Mouse (Mus musculus) MEL (cell line): ENCODE data around the gene Prim1. TPM values are rescaled to one million over a fixed set of nuclear protein-coding genes. Genes with fewer than 3 reads are reported as not detected.

Experiments
- DNase-seq: peaks from one replicate; pipeline ENCODE4 v3.0.0; 2011; ENCODE audit warnings: low read depth, low spot score
- H3K27ac ChIP-seq: 2 replicates; pipeline ENCODE4 v1.5.1; 2012; ENCODE audit warnings: low read depth, mild to moderate bottlenecking, control low read depth, low read length, moderate library complexity; ENCODE audit not compliant: control insufficient read depth
- H3K27me3 ChIP-seq, 2 experiments: fragments of 150-350 bp in 1 of 2; sonication (generic) in 1 of 2; 2 replicates each; pipeline ENCODE4 v1.6.1; 2012; ENCODE audit warnings: low read length in 2 of 2, mild to moderate bottlenecking in 2 of 2, improper control_type of control experiment in 1 of 2, moderate library complexity in 1 of 2; ENCODE audit not compliant: insufficient read depth in 2 of 2, control insufficient read depth in 1 of 2
- H3K36me3 ChIP-seq, 2 experiments: 2 replicates each; pipeline ENCODE4 v1.6.1; 2012 to 2014; ENCODE audit warnings: low read length in 2 of 2, improper control_type of control experiment in 1 of 2, inconsistent platforms in 1 of 2, mild to moderate bottlenecking in 1 of 2; ENCODE audit not compliant: insufficient read depth in 2 of 2, control insufficient read depth in 1 of 2
- H3K4me1 ChIP-seq, 2 experiments: fragments of 150-350 bp in 1 of 2; sonication (generic) in 1 of 2; 2 replicates each; pipeline ENCODE4 v1.6.1; 2012; ENCODE audit warnings: low read length in 2 of 2, improper control_type of control experiment in 1 of 2, mild to moderate bottlenecking in 1 of 2; ENCODE audit not compliant: insufficient read depth in 2 of 2, control insufficient read depth in 1 of 2
- H3K4me3 ChIP-seq, 2 experiments: fragments of 150-350 bp in 1 of 2; sonication (generic) in 1 of 2; 2 replicates each; pipeline ENCODE4 v1.5.1; 2012; ENCODE audit warnings: low read depth in 2 of 2, low read length in 2 of 2, mild to moderate bottlenecking in 2 of 2, moderate library complexity in 2 of 2, control low read depth in 1 of 2, improper control_type of control experiment in 1 of 2; ENCODE audit not compliant: control insufficient read depth in 1 of 2, insufficient read depth in 1 of 2
- H3K79me2 ChIP-seq: 2 replicates; pipeline ENCODE4 v1.6.1; 2012; ENCODE audit warnings: mild to moderate bottlenecking, low read length, moderate library complexity; ENCODE audit not compliant: control insufficient read depth, poor library complexity, insufficient read depth
- H3K9ac ChIP-seq: 2 replicates; pipeline ENCODE4 v1.6.1; 2012; ENCODE audit warnings: low read depth, mild to moderate bottlenecking, control low read depth, low read length, moderate library complexity; ENCODE audit not compliant: control insufficient read depth, poor library complexity, severe bottlenecking
- H3K9me3 ChIP-seq: fragments of 150-350 bp; sonication (generic); replicated peaks from 2 replicates; pipeline ENCODE4 v1.6.1; 2012; ENCODE audit warnings: mild to moderate bottlenecking, low read length, improper control_type of control experiment, moderate library complexity; ENCODE audit not compliant: insufficient read depth
- CHD1 ChIP-seq: IDR thresholded peaks from 2 replicates; pipeline ENCODE4 v1.6.1; 2012; ENCODE audit warnings: low read depth, mild to moderate bottlenecking, inconsistent platforms, low read length, improper control_type of control experiment
- CTCF ChIP-seq, 3 experiments: IDR thresholded peaks in 2 of 3; conservative IDR thresholded peaks in 1 of 3; 2 replicates each; pipeline ENCODE4 v1.5.1; 2011 to 2012; ENCODE audit warnings: low read length in 3 of 3, low read depth in 2 of 3, mild to moderate bottlenecking in 2 of 3, improper control_type of control experiment in 1 of 3, inconsistent platforms in 1 of 3, mixed read lengths in 1 of 3, moderate library complexity in 1 of 3; ENCODE audit not compliant: control insufficient read depth in 1 of 3, insufficient read depth in 1 of 3, poor library complexity in 1 of 3, severe bottlenecking in 1 of 3
- ELF1 ChIP-seq: IDR thresholded peaks from 2 replicates; pipeline ENCODE4 v1.6.1; 2014; ENCODE audit warnings: low read depth, mild to moderate bottlenecking, inconsistent platforms, low read length, improper control_type of control experiment, moderate library complexity
- EP300 ChIP-seq, 2 experiments: IDR thresholded peaks; 2 replicates each; pipeline ENCODE4 v1.6.1; 2011; ENCODE audit warnings: improper control_type of control experiment in 2 of 2, low read length in 2 of 2, low read depth in 1 of 2, mild to moderate bottlenecking in 1 of 2
- ETS1 ChIP-seq: IDR thresholded peaks from 2 replicates; pipeline ENCODE4 v1.6.1; 2012; ENCODE audit warnings: low read depth, mild to moderate bottlenecking, inconsistent platforms, low read length, improper control_type of control experiment, moderate library complexity
- GATA1 ChIP-seq: IDR thresholded peaks from 2 replicates; pipeline ENCODE4 v1.6.1; 2011; ENCODE audit warnings: low read depth, low read length, improper control_type of control experiment
- HCFC1 ChIP-seq: IDR thresholded peaks from 2 replicates; pipeline ENCODE4 v1.6.1; 2012; ENCODE audit warnings: low read depth, mild to moderate bottlenecking, inconsistent platforms, low read length, improper control_type of control experiment, moderate library complexity
- JUND ChIP-seq: IDR thresholded peaks from 2 replicates; pipeline ENCODE4 v1.6.1; 2011; ENCODE audit warnings: low read depth, mild to moderate bottlenecking, improper control_type of control experiment, low read length
- KAT2A ChIP-seq: conservative IDR thresholded peaks from 2 replicates; pipeline ENCODE4 v1.6.1; 2012; ENCODE audit warnings: low read depth, low read length, improper control_type of control experiment, inconsistent platforms
- MAFK ChIP-seq: IDR thresholded peaks from 2 replicates; pipeline ENCODE4 v1.6.1; 2011; ENCODE audit warnings: low read depth, mild to moderate bottlenecking, low read length, improper control_type of control experiment, borderline replicate concordance
- MAX ChIP-seq: IDR thresholded peaks from 2 replicates; pipeline ENCODE4 v1.6.1; 2011; ENCODE audit warnings: low read length, improper control_type of control experiment
- MAZ ChIP-seq: IDR thresholded peaks from 2 replicates; pipeline ENCODE4 v1.6.1; 2012; ENCODE audit warnings: low read depth, mild to moderate bottlenecking, inconsistent platforms, low read length, improper control_type of control experiment
- MEF2A ChIP-seq: IDR thresholded peaks from 2 replicates; pipeline ENCODE4 v1.6.1; 2014; ENCODE audit warnings: low read depth, mild to moderate bottlenecking, inconsistent platforms, low read length, improper control_type of control experiment; ENCODE audit not compliant: poor library complexity, insufficient replicate concordance, severe bottlenecking; ENCODE audit errors: extremely low read depth
- MXI1 ChIP-seq: IDR thresholded peaks from 2 replicates; pipeline ENCODE4 v1.6.1; 2011; ENCODE audit warnings: mild to moderate bottlenecking, low read depth, low read length, improper control_type of control experiment
- MYB ChIP-seq: IDR thresholded peaks from 2 replicates; pipeline ENCODE4 v1.6.1; 2011; ENCODE audit warnings: mild to moderate bottlenecking, low read depth, low read length, improper control_type of control experiment
- MYC ChIP-seq: IDR thresholded peaks from 2 replicates; pipeline ENCODE4 v1.6.1; 2011; ENCODE audit warnings: low read depth, mild to moderate bottlenecking, low read length, improper control_type of control experiment, moderate library complexity
- NELFE ChIP-seq: IDR thresholded peaks from 2 replicates; pipeline ENCODE4 v1.6.1; 2011; ENCODE audit warnings: low read depth, low read length, improper control_type of control experiment
- NRF1 ChIP-seq: IDR thresholded peaks from 2 replicates; pipeline ENCODE4 v1.6.1; 2014; ENCODE audit warnings: low read depth, mild to moderate bottlenecking, inconsistent platforms, low read length, improper control_type of control experiment, moderate library complexity; ENCODE audit not compliant: poor library complexity, insufficient read depth, severe bottlenecking
- POLR2A ChIP-seq, 2 experiments: IDR thresholded peaks; 2 replicates each; pipeline ENCODE4 v1.6.1; 2011 to 2012; ENCODE audit warnings: low read length in 2 of 2, mild to moderate bottlenecking in 2 of 2, control low read depth in 1 of 2, improper control_type of control experiment in 1 of 2, low read depth in 1 of 2, moderate library complexity in 1 of 2; ENCODE audit not compliant: control insufficient read depth in 1 of 2, insufficient read depth in 1 of 2, poor library complexity in 1 of 2
- POLR2AphosphoS2 ChIP-seq: IDR thresholded peaks from 2 replicates; pipeline ENCODE4 v1.6.1; 2011; ENCODE audit warnings: low read length, improper control_type of control experiment
- POLR2AphosphoS5 ChIP-seq: IDR thresholded peaks from 2 replicates; pipeline ENCODE4 v1.6.1; 2012; ENCODE audit warnings: low read depth, borderline replicate concordance, mild to moderate bottlenecking, inconsistent platforms, low read length, moderate library complexity, mixed read lengths
- RAD21 ChIP-seq: IDR thresholded peaks from 2 replicates; pipeline ENCODE4 v1.6.1; 2011; ENCODE audit warnings: mild to moderate bottlenecking, low read depth, low read length, improper control_type of control experiment
- RCOR1 ChIP-seq: IDR thresholded peaks from 2 replicates; pipeline ENCODE4 v1.6.1; 2012; ENCODE audit warnings: low read depth, mild to moderate bottlenecking, inconsistent platforms, low read length, improper control_type of control experiment
- SIN3A ChIP-seq: IDR thresholded peaks from 2 replicates; pipeline ENCODE4 v1.6.1; 2012; ENCODE audit warnings: low read length, improper control_type of control experiment, inconsistent platforms
- SMC3 ChIP-seq: IDR thresholded peaks from 2 replicates; pipeline ENCODE4 v1.6.1; 2011; ENCODE audit warnings: low read depth, low read length, improper control_type of control experiment
- TAL1 ChIP-seq: IDR thresholded peaks from 2 replicates; pipeline ENCODE4 v1.6.1; 2012; ENCODE audit warnings: mild to moderate bottlenecking, inconsistent platforms, low read length, moderate library complexity, mixed read lengths
- TCF12 ChIP-seq: IDR thresholded peaks from 2 replicates; pipeline ENCODE4 v1.6.1; 2014; ENCODE audit warnings: low read depth, mild to moderate bottlenecking, inconsistent platforms, low read length, improper control_type of control experiment, moderate library complexity
- UBTF ChIP-seq: IDR thresholded peaks from 2 replicates; pipeline ENCODE4 v1.6.1; 2012; ENCODE audit warnings: low read depth, mild to moderate bottlenecking, inconsistent platforms, low read length, improper control_type of control experiment, moderate library complexity, borderline replicate concordance; ENCODE audit not compliant: insufficient read depth
- USF1 ChIP-seq: IDR thresholded peaks from 2 replicates; pipeline ENCODE4 v1.6.1; 2014; ENCODE audit warnings: low read depth, mild to moderate bottlenecking, inconsistent platforms, low read length, improper control_type of control experiment, moderate library complexity
- USF2 ChIP-seq, 2 experiments: IDR thresholded peaks; 2 replicates each; pipeline ENCODE4 v1.6.1; 2011 to 2012; ENCODE audit warnings: improper control_type of control experiment in 2 of 2, low read length in 2 of 2, borderline replicate concordance in 1 of 2, inconsistent platforms in 1 of 2, low read depth in 1 of 2, mild to moderate bottlenecking in 1 of 2; ENCODE audit not compliant: insufficient read depth in 1 of 2
- ZC3H11A ChIP-seq: IDR thresholded peaks from 2 replicates; pipeline ENCODE4 v1.6.1; 2012; ENCODE audit warnings: low read depth, mild to moderate bottlenecking, inconsistent platforms, low read length, improper control_type of control experiment
- ZKSCAN1 ChIP-seq: IDR thresholded peaks from 2 replicates; pipeline ENCODE4 v1.6.1; 2012; ENCODE audit warnings: low read depth, mild to moderate bottlenecking, inconsistent platforms, low read length, improper control_type of control experiment, moderate library complexity
- polyA plus RNA-seq, 2 experiments: library from polyadenylated mRNA; stranded (reverse) in 1 of 2; unstranded in 1 of 2; fragments of >175 nt in 1 of 2; fragments of >200 nt in 1 of 2; gene quantifications; 2 replicates each; pipeline versions ENCODE4 v1.2.1 to v1.2.4; 2012; ENCODE audit warnings: low replicate concordance in 2 of 2, low read depth in 1 of 2; ENCODE audit not compliant: insufficient read length in 2 of 2, insufficient read depth in 1 of 2, missing spikeins in 1 of 2
- total RNA-seq: library from RNA; depleted of rRNA; stranded (reverse); fragments of 300-350 nt; gene quantifications from 2 replicates; pipeline ENCODE4 v1.2.3, GENCODE M21; 2012

Gene Prim1
- total and polyA plus RNA-seq, 3 experiments: 71.5 to 74.0 TPM; not detected in 1

- TF ChIP-seq ELF1: no peak
- TF ChIP-seq NRF1: peak; percentile 85
Measured at GRCm38 (mm10) chr10:128058601-128059151, 43.7 kb downstream of the Prim1 start, which contains the start of gene Ptges3 (continued).

- peak; percentile 85 for DNase-seq
- H3K9me3 ChIP-seq: no peaks in the 10 kb centered on the region
- H3K27me3 ChIP-seq: no peaks in the 10 kb centered on the region
- H3K27ac ChIP-seq: peak overlapping the region; percentile 70
- H3K79me2 ChIP-seq: peaks cover 58% of the 10 kb centered on the region
- H3K9ac ChIP-seq: peak overlapping the region; percentile 89
- H3K36me3 ChIP-seq: peaks cover 5 to 38% of the 10 kb centered on the region in 2 experiments; a peak in 3 of 4 replicates
- peak overlapping the region; percentile 76 to 94 for H3K4me3 ChIP-seq
- peaks cover 16 to 17% of the 10 kb centered on the region in 2 experiments for H3K4me1 ChIP-seq
- TF ChIP-seq NELFE (no peak), TAL1 (no peak), TCF12 (0 out of 2 replicates have a peak, but pooled peaks have one; percentile 21), USF2 (IDR thresholded peaks at IDR 0.05; ENCODE audit: borderline replicate concordance in 1 of 2, insufficient read depth in 1 of 2, low read depth in 1 of 2, low read length in 2 of 2) (no peak), GATA1 (no peak), HCFC1 (peak; percentile 61), MAX (peak; percentile 94), NRF1 (peak; percentile 26; the same call in 1 of the 2 replicates), KAT2A (0 out of 2 replicates have a peak, but pooled peaks have one; percentile 2), JUND (no peak), ZKSCAN1 (no peak), USF1 (peak; percentile 24; the same call in 1 of the 2 replicates), SMC3 (no peak), MAZ (no peak), MYC (peak; percentile 86; the same call in 1 of the 2 replicates), POLR2A (IDR thresholded peaks at IDR 0.05; ENCODE audit: control insufficient read depth in 1 of 2, insufficient read depth in 1 of 2, low read depth in 1 of 2, low read length in 2 of 2, poor library complexity in 1 of 2) (peak in 1 of 2 experiments; percentile 10; a peak in 2 of 4 replicates), UBTF (no peak; the same call in 1 of the 2 replicates), POLR2AphosphoS2 (peak; percentile 26; the same call in 1 of the 2 replicates), MAFK (no peak), MXI1 (peak; percentile 99), MEF2A (no peak), ZC3H11A (no peak), CHD1 (peak; percentile 96), MYB (peak; percentile 49; the same call in 1 of the 2 replicates), SIN3A (peak; percentile 90), POLR2AphosphoS5 (no peak), EP300 (IDR thresholded peaks at IDR 0.05; ENCODE audit: low read depth in 1 of 2, low read length in 2 of 2) (no peak), RAD21 (no peak), CTCF (IDR thresholded peaks at IDR 0.05 in 2 of 3, conservative IDR thresholded peaks at IDR 0.05 in 1 of 3; ENCODE audit: control insufficient read depth in 1 of 3, insufficient read depth in 1 of 3, low read depth in 2 of 3, low read length in 3 of 3, poor library complexity in 1 of 3, severe bottlenecking in 1 of 3) (no peak), RCOR1 (no peak), ETS1 (peak; percentile 64; the same call in 1 of the 2 replicates)
Measured at GRCm38 (mm10) chr10:128059207-128059981, 44.4 kb downstream of the Prim1 start.
